Mouse (Mus musculus) urinary bladder, postnatal 14 days (tissue): ENCODE data around the gene Ccdc172.

Source experiments
- DNase-seq: peaks from one replicate; pipeline ENCODE4 v3.0.0; 2021; ENCODE audit warnings: low spot score

Gene Ccdc172

DNA sequence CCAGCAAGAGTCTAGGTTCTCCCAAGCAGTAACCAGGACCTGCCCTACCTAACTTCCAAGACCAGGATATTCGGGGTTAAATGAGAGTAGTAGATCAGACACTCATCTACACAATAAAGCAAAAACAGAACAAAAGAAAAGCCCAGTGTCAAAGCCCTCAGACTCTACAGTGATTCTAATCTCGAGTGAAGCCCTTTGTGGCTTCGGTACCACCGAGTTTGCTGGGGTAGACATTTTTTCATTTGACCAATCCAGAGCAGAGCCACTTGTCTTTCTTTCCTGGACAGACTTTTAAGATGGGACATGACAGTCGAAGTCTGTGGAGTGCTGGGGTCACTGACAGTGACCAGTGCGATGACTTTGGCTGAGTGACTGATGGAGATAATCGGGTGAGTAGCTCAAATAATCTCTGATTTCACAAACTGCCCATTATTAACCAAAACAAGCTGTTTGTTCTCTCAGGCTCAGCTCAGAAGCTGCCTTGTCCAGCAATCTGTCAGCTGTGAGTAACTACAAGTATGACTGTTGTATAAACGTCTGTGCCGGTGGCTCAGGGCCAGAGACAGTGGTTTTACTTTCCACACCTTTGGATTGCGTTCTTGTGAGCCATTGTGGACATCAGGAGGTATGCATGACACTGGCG, 60.8 kb downstream of the Ccdc172 start:
- DNase-seq: no peak

- DNase-seq: no peak
Observed at GRCm38 (mm10) chr19:58573072-58573438, 61.3 kb downstream of the Ccdc172 start.

DNA sequence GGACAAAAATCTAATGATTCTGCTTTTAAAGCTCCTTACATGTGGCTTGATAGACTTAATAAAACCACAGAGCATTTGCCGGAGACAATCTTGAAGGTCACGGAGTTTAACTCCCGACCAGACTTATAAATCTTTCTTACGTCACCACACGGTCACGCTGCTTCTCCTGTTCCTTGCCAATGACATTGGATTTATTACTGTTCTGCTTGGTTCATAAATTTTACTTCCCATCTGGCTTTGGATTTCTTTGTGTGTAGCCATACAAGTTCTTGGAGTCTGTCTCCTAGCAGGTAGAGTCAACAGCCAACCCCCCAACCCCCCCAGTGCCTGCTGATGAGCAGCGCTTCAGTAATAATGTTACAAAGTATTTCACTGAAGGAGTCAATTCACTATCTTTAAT, 70.2 kb downstream of the Ccdc172 start:
- no peak for DNase-seq

DNA sequence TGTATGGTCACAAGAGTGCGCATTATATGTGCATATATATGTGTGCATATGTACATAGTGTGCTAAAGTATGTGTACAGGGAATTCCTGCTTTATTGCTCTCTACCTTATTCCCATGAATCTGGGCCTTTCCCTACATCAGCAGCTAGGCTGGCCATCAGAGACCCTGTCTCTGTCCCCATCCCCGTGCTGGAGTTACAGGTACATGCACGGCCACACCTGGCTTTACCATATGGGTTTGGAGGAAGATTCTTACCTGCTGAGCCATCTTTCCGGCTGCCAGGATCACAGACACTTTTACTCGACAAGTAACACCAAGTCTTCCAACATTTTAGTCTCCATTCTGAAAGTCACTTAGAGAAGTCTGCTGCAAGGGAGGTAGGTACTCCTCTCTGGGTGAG, 71.2 kb downstream of the Ccdc172 start:
- DNase-seq: no peak

- DNase-seq: no peak
Observed at GRCm38 (mm10) chr19:58586046-58586445, 74.3 kb downstream of the Ccdc172 start.

DNA sequence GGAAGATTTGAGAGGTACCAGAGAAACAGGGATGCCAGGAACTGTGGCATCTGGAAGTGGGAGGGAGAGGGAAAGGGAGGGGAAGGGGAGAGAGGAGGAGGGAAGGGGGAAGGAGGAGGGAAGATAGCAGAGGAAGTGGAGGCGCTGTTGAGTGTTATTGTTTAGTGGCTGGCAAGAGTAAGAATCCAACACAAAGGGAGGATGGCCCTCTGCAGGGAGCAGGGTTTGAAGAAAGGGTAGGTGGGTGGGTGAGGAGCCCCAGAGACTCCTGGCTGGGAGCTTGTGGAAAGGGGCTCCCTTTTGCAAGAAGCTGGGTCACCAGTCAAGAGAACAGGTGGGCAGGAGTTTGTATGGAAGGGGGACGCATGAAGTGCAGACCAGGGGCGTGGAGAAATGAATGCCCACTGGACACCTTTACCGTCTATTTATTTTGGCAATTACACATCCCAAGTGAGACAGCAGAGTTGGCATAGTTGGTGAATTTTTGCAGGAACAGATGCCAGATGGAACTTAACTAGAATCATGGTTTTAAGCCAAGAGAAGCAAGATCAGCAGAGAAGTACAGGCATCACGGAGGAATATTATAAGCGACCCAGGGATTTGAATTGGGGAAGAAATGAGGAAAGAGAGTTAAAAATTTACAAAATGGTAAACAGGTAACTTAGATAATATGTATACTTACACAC, 78.6 kb downstream of the Ccdc172 start:
- DNase-seq: no peak

DNA sequence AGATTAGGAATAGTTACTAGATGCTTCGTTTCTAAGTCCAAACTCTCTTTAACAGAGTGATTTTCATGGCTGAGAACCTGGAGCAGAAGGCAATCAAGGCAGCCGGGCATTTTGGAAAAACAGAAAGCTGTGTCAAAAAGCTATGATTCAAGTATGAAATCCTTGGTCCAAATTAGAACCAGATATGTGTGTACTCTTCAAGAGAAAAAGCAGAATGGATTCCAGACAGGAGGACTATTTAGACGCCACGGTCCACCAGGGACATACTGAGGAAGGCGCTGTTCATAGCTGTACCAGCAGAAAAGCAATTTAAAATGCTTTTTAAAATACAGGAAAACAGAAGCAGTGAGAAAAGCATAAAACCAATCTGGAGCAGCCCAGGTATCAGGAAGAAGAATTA, 88.6 kb downstream of the Ccdc172 start:
- no peak for DNase-seq
